ENCODE assay signal across 10 mouse cellular contexts in genomic region chr13:23696061-23696474, GRCm38 (mm10). TPM values are rescaled to one million over a fixed set of nuclear protein-coding genes. Genes with fewer than 3 reads are reported as not detected.
A peak's percentile ranks its signal among the peaks of the same experiment; 100 is the strongest.
DNase-seq lines count a peak whose midpoint lies in the region; ATAC-seq and TF ChIP-seq lines count a peak whose summit lies in the region.
"Had no signal": no experiment of that assay in that cellular context is flagged by ENCODE, and none has a peak within 500 bp of the region (broad histone marks: within the 10 kb centered on the region; RNA-seq: fewer than 3 reads in every experiment).

No protein-coding gene starts in this region.

- H3K27ac ChIP-seq in heart, postnatal 0 days (ENCODE audit: low read depth), result no peak overlapping the region
- H3K27ac ChIP-seq in stomach, embryonic 14.5 days (ENCODE audit: low read length), result 0 out of 2 replicates have a peak overlapping the region, but pooled peaks have one; percentile 10
- no peak overlapping the region for H3K27ac ChIP-seq in stomach, postnatal 0 days (replicated peaks)
- peak overlapping the region; percentile 75 for H3K27ac ChIP-seq in limb, embryonic 10.5 days
- H3K27ac ChIP-seq in midbrain, embryonic 13.5 days, result no peak overlapping the region
- H3K27ac ChIP-seq: hindbrain, embryonic 13.5 days had no signal

- ATAC-seq in heart, postnatal 0 days (ENCODE audit: insufficient read depth, low read depth), result no peak
- no peak for ATAC-seq in stomach, embryonic 14.5 days (ENCODE audit: insufficient number of reproducible peaks, insufficient read depth, low FRiP score, low read depth)
- no peak for ATAC-seq in stomach, postnatal 0 days (ENCODE audit: low FRiP score, low TSS enrichment)
- no peak for ATAC-seq in midbrain, embryonic 13.5 days

- H3K4me2 ChIP-seq in heart, postnatal 0 days (ENCODE audit: low read depth, low read length), result peak overlapping the region; percentile 14; the same call in 1 of the 2 replicates
- H3K4me2 ChIP-seq in stomach, embryonic 14.5 days (replicated peaks; ENCODE audit: low read depth, low read length), result no peak overlapping the region
- no peak overlapping the region for H3K4me2 ChIP-seq in stomach, postnatal 0 days (replicated peaks; ENCODE audit: low read depth)
- no peak overlapping the region for H3K4me2 ChIP-seq in midbrain, embryonic 13.5 days (replicated peaks)
- H3K4me2 ChIP-seq: hindbrain, embryonic 13.5 days had no signal

- TF ChIP-seq EP300 in heart, postnatal 0 days (IDR thresholded peaks at IDR 0.05; ENCODE audit: low read depth), result no peak
- TF ChIP-seq EP300 in stomach, postnatal 0 days (optimal IDR thresholded peaks at IDR 0.05), result no peak

- 58% methylated on average over 15 of the region's 15 CpGs for WGBS in heart, postnatal 0 days
- 69% methylated on average over 15 of the region's 15 CpGs for WGBS in stomach, embryonic 14.5 days
- 67% methylated on average over 15 of the region's 15 CpGs for WGBS in stomach, postnatal 0 days
- WGBS in limb, embryonic 10.5 days, result 51% methylated on average over 15 of the region's 15 CpGs
- 67% methylated on average over 15 of the region's 15 CpGs for WGBS in midbrain, embryonic 13.5 days

- 0 out of 2 replicates have a peak, but pooled peaks cover 6% of the 10 kb centered on the region for H3K4me1 ChIP-seq in heart, postnatal 0 days (ENCODE audit: control insufficient read depth, insufficient read depth)
- peaks cover 8% of the 10 kb centered on the region; the same call in 1 of the 2 replicates for H3K4me1 ChIP-seq in stomach, embryonic 14.5 days (ENCODE audit: control insufficient read depth, insufficient read depth, low read length)
- no peaks in the 10 kb centered on the region for H3K4me1 ChIP-seq in stomach, postnatal 0 days (replicated peaks; ENCODE audit: control insufficient read depth, insufficient read depth)
- peaks cover 22% of the 10 kb centered on the region for H3K4me1 ChIP-seq in limb, embryonic 10.5 days
- H3K4me1 ChIP-seq in midbrain, embryonic 13.5 days (replicated peaks), result peaks cover 11% of the 10 kb centered on the region

- H3K27me3 ChIP-seq in heart, postnatal 0 days (ENCODE audit: control insufficient read depth, insufficient read depth, low read length), result no peaks in the 10 kb centered on the region
- no peaks in the 10 kb centered on the region for H3K27me3 ChIP-seq in stomach, embryonic 14.5 days (ENCODE audit: control insufficient read depth, insufficient read depth, low read length)
- H3K27me3 ChIP-seq in stomach, postnatal 0 days (ENCODE audit: control insufficient read depth, insufficient read depth, low read length), result no peaks in the 10 kb centered on the region
- no peaks in the 10 kb centered on the region for H3K27me3 ChIP-seq in limb, embryonic 10.5 days (ENCODE audit: low read depth, poor library complexity, severe bottlenecking)
- H3K27me3 ChIP-seq in midbrain, embryonic 13.5 days, result no peaks in the 10 kb centered on the region
- H3K27me3 ChIP-seq: hindbrain, embryonic 13.5 days had no signal

- no peak overlapping the region for H3K9ac ChIP-seq in heart, postnatal 0 days (replicated peaks; ENCODE audit: low read depth, low read length)
- H3K9ac ChIP-seq in stomach, embryonic 14.5 days (replicated peaks; ENCODE audit: low read depth, low read length), result no peak overlapping the region
- H3K9ac ChIP-seq in stomach, postnatal 0 days (ENCODE audit: low read length), result no peak overlapping the region
- H3K9ac ChIP-seq in midbrain, embryonic 13.5 days (replicated peaks), result no peak overlapping the region
- H3K9ac ChIP-seq: hindbrain, embryonic 13.5 days had no signal

- DNase-seq in heart, postnatal 0 days (ENCODE audit: low spot score), result no peak
- no peak for DNase-seq in heart, adult 8-10 months (ENCODE audit: low spot score)
- no peak for DNase-seq in stomach, postnatal 0 days (ENCODE audit: low spot score)
- no peak for DNase-seq in limb, embryonic 10.5 days (ENCODE audit: low spot score)
- peak; percentile 59 for DNase-seq in testis, postnatal 10 days (ENCODE audit: low spot score)
- no peak for DNase-seq in Muller cell, postnatal 12 days (ENCODE audit: inconsistent ontology term)
- DNase-seq: left cerebral cortex, postnatal 4 days had no signal

- TF ChIP-seq CTCF in heart, postnatal 0 days (IDR thresholded peaks at IDR 0.05; ENCODE audit: low read depth), result no peak
- no peak for TF ChIP-seq CTCF in stomach, postnatal 0 days (IDR thresholded peaks at IDR 0.05; ENCODE audit: low read depth)

- no peak overlapping the region for H3K4me3 ChIP-seq in heart, postnatal 0 days (ENCODE audit: low read depth, low read length)
- H3K4me3 ChIP-seq in stomach, embryonic 14.5 days (ENCODE audit: low read depth, low read length), result no peak overlapping the region
- H3K4me3 ChIP-seq in stomach, postnatal 0 days (ENCODE audit: low read depth, low read length), result no peak overlapping the region
- H3K4me3 ChIP-seq in limb, embryonic 10.5 days, result no peak overlapping the region; the same call in 1 of the 2 replicates
- no peak overlapping the region for H3K4me3 ChIP-seq in midbrain, embryonic 13.5 days (replicated peaks)
- H3K4me3 ChIP-seq: hindbrain, embryonic 13.5 days had no signal

- no peaks in the 10 kb centered on the region for H3K36me3 ChIP-seq in heart, postnatal 0 days (replicated peaks; ENCODE audit: control insufficient read depth, insufficient read depth, low read length)
- no peaks in the 10 kb centered on the region for H3K36me3 ChIP-seq in stomach, embryonic 14.5 days (ENCODE audit: control insufficient read depth, insufficient read depth, low read length)
- no peaks in the 10 kb centered on the region for H3K36me3 ChIP-seq in stomach, postnatal 0 days (ENCODE audit: control insufficient read depth, insufficient read depth, low read length)
- H3K36me3 ChIP-seq in limb, embryonic 10.5 days, result no peaks in the 10 kb centered on the region
- H3K36me3 ChIP-seq in midbrain, embryonic 13.5 days, result no peaks in the 10 kb centered on the region
- H3K36me3 ChIP-seq: hindbrain, embryonic 13.5 days had no signal

- no peaks in the 10 kb centered on the region for H3K9me3 ChIP-seq in heart, postnatal 0 days (replicated peaks; ENCODE audit: control insufficient read depth, low read length)
- no peaks in the 10 kb centered on the region for H3K9me3 ChIP-seq in stomach, embryonic 14.5 days (ENCODE audit: control insufficient read depth, low read depth, low read length)
- no peaks in the 10 kb centered on the region for H3K9me3 ChIP-seq in stomach, postnatal 0 days (ENCODE audit: control insufficient read depth, low read length)
- no peaks in the 10 kb centered on the region for H3K9me3 ChIP-seq in limb, embryonic 10.5 days (replicated peaks)
- H3K9me3 ChIP-seq in midbrain, embryonic 13.5 days, result no peaks in the 10 kb centered on the region
- H3K9me3 ChIP-seq: hindbrain, embryonic 13.5 days had no signal

RNA-seq across cellular contexts. Expression of gene Hist1h1t, which starts 0.5 kb away (rescaled TPM):
- total RNA-seq in heart, postnatal 0 days (2014; rRNA removed; ENCODE audit: low replicate concordance), result 0.23 and 2.0 TPM in 2 replicates
- not detected in 2 replicates for polyA plus RNA-seq in heart, postnatal 0 days (2015; fragmentation: Nextera tagmentation; extraction: Ambion mirVana)
- total RNA-seq in heart, adult 8-10 months (2022), result under 1 TPM in 1 of 4 experiments, not detected in 3; 0.30 TPM
- not detected in 2 replicates for polyA plus RNA-seq in stomach, embryonic 14.5 days (2014; fragmentation: Nextera tagmentation; extraction: Ambion mirVana)
- polyA plus RNA-seq in stomach, postnatal 0 days (2015; fragmentation: Nextera tagmentation; extraction: Ambion mirVana), result not detected in 2 replicates
- polyA plus RNA-seq in limb, embryonic 10.5 days (2016; fragmentation: Nextera tagmentation; extraction: Ambion mirVana), result 0.26 TPM in 1 of 2 replicates, not detected in the other
- not detected in 2 replicates for polyA plus RNA-seq in midbrain, embryonic 13.5 days (2015; fragmentation: Nextera tagmentation; extraction: Ambion mirVana)
- total RNA-seq: left cerebral cortex, postnatal 4 days had no signal
- polyA plus RNA-seq: hindbrain, embryonic 13.5 days had no signal

RNA-seq across cellular contexts. Expression of gene Hist1h4c, which starts 2.2 kb away (rescaled TPM):
- total RNA-seq in heart, postnatal 0 days (2014; rRNA removed; ENCODE audit: low replicate concordance), result 1,145 and 1,607 TPM in 2 replicates
- polyA plus RNA-seq in heart, postnatal 0 days (2015; fragmentation: Nextera tagmentation; extraction: Ambion mirVana), result 1.5 and 1.7 TPM in 2 replicates
- total RNA-seq in heart, adult 8-10 months (2022), result 10 to 100 TPM; 37.9 to 55.9 (median 45.3) TPM
- polyA plus RNA-seq in stomach, embryonic 14.5 days (2014; fragmentation: Nextera tagmentation; extraction: Ambion mirVana), result 7.2 and 9.6 TPM in 2 replicates
- polyA plus RNA-seq in stomach, postnatal 0 days (2015; fragmentation: Nextera tagmentation; extraction: Ambion mirVana), result 2.1 and 3.2 TPM in 2 replicates
- 6.4 and 6.5 TPM in 2 replicates for polyA plus RNA-seq in limb, embryonic 10.5 days (2016; fragmentation: Nextera tagmentation; extraction: Ambion mirVana)
- polyA plus RNA-seq in midbrain, embryonic 13.5 days (2015; fragmentation: Nextera tagmentation; extraction: Ambion mirVana), result 5.1 and 5.8 TPM in 2 replicates

RNA-seq across cellular contexts. Expression of gene Hist1h2bc, which starts 12.1 kb away (rescaled TPM):
- 253 and 309 TPM in 2 replicates for total RNA-seq in heart, postnatal 0 days (2014; rRNA removed; ENCODE audit: low replicate concordance)
- 94.4 and 115 TPM in 2 replicates for polyA plus RNA-seq in heart, postnatal 0 days (2015; fragmentation: Nextera tagmentation; extraction: Ambion mirVana)
- 10 to 100 TPM; 74.6 to 82.2 (median 76.6) TPM for total RNA-seq in heart, adult 8-10 months (2022)
- 58.8 and 65.1 TPM in 2 replicates for polyA plus RNA-seq in stomach, embryonic 14.5 days (2014; fragmentation: Nextera tagmentation; extraction: Ambion mirVana)
- 105 and 115 TPM in 2 replicates for polyA plus RNA-seq in stomach, postnatal 0 days (2015; fragmentation: Nextera tagmentation; extraction: Ambion mirVana)
- polyA plus RNA-seq in limb, embryonic 10.5 days (2016; fragmentation: Nextera tagmentation; extraction: Ambion mirVana), result 16.9 and 17.0 TPM in 2 replicates
- polyA plus RNA-seq in midbrain, embryonic 13.5 days (2015; fragmentation: Nextera tagmentation; extraction: Ambion mirVana), result 22.2 and 24.4 TPM in 2 replicates

RNA-seq across cellular contexts. Expression of gene Hist1h2ac, which starts 12.3 kb away (rescaled TPM):
- total RNA-seq in heart, postnatal 0 days (2014; rRNA removed; ENCODE audit: low replicate concordance), result 62.8 and 88.1 TPM in 2 replicates
- polyA plus RNA-seq in heart, postnatal 0 days (2015; fragmentation: Nextera tagmentation; extraction: Ambion mirVana), result 0.45 and 0.49 TPM in 2 replicates
- total RNA-seq in heart, adult 8-10 months (2022), result 1 to 10 TPM; 1.1 to 1.6 (median 1.3) TPM
- 2.4 and 3.2 TPM in 2 replicates for polyA plus RNA-seq in stomach, embryonic 14.5 days (2014; fragmentation: Nextera tagmentation; extraction: Ambion mirVana)
- polyA plus RNA-seq in stomach, postnatal 0 days (2015; fragmentation: Nextera tagmentation; extraction: Ambion mirVana), result 0.57 and 0.74 TPM in 2 replicates
- polyA plus RNA-seq in limb, embryonic 10.5 days (2016; fragmentation: Nextera tagmentation; extraction: Ambion mirVana), result 0.60 and 0.98 TPM in 2 replicates
- 0.69 and 1.1 TPM in 2 replicates for polyA plus RNA-seq in midbrain, embryonic 13.5 days (2015; fragmentation: Nextera tagmentation; extraction: Ambion mirVana)

RNA-seq across cellular contexts. Expression of gene Hfe, which starts 14.6 kb away (rescaled TPM):
- 21.4 and 25.9 TPM in 2 replicates for total RNA-seq in heart, postnatal 0 days (2014; rRNA removed; ENCODE audit: low replicate concordance)
- 18.0 and 22.3 TPM in 2 replicates for polyA plus RNA-seq in heart, postnatal 0 days (2015; fragmentation: Nextera tagmentation; extraction: Ambion mirVana)
- total RNA-seq in heart, adult 8-10 months (2022), result 10 to 100 TPM; 58.1 to 66.0 (median 61.5) TPM
- 6.1 and 6.8 TPM in 2 replicates for polyA plus RNA-seq in stomach, embryonic 14.5 days (2014; fragmentation: Nextera tagmentation; extraction: Ambion mirVana)
- 11.2 and 12.9 TPM in 2 replicates for polyA plus RNA-seq in stomach, postnatal 0 days (2015; fragmentation: Nextera tagmentation; extraction: Ambion mirVana)
- polyA plus RNA-seq in limb, embryonic 10.5 days (2016; fragmentation: Nextera tagmentation; extraction: Ambion mirVana), result 1.6 and 2.0 TPM in 2 replicates
- 2.0 and 2.7 TPM in 2 replicates for polyA plus RNA-seq in midbrain, embryonic 13.5 days (2015; fragmentation: Nextera tagmentation; extraction: Ambion mirVana)

Comparison
In these comparisons a context has a peak if more than half of its experiments do, and no peak if none do; other contexts are left out.
1. H3K27ac ChIP-seq: peak in stomach, embryonic 14.5 days (single experiment) and limb, embryonic 10.5 days (single experiment); none in heart, postnatal 0 days (single experiment), stomach, postnatal 0 days (single experiment) and midbrain, embryonic 13.5 days (single experiment).